Mouse (Mus musculus) forebrain, embryonic 12.5 days (tissue): Measurements from ENCODE around the gene Wipf2. TPM values are rescaled to one million over a fixed set of nuclear protein-coding genes. Genes with fewer than 3 reads are reported as not detected.
"Not testable (repeated sequence)": the region's sequence is repeated elsewhere in the genome, so short reads cannot be mapped to it uniquely, and the experiment has no call there.

Source experiments
- ATAC-seq: fragments of 200-750 bp; cut with Nextera tagmentation; 2 replicates; pipeline ENCODE4 v1.8.0; 2017; ENCODE audit warnings: moderate TSS enrichment; ENCODE audit not compliant: low FRiP score
- H3K27ac ChIP-seq: fragments of 300-500 bp; sonication (generic); 2 replicates; pipeline ENCODE4 v1.5.1; 2016; ENCODE audit warnings: mild to moderate bottlenecking
- H3K27me3 ChIP-seq: fragments of 300-500 bp; sonication (generic); 2 replicates; pipeline ENCODE4 v1.6.1; 2016; ENCODE audit warnings: mild to moderate bottlenecking
- H3K36me3 ChIP-seq: fragments of 300-500 bp; sonication (generic); replicated peaks from 2 replicates; pipeline ENCODE4 v1.6.1; 2016; ENCODE audit warnings: mild to moderate bottlenecking
- H3K4me1 ChIP-seq: fragments of 300-500 bp; sonication (generic); 2 replicates; pipeline ENCODE4 v1.6.1; 2016
- H3K4me2 ChIP-seq: fragments of 300-500 bp; sonication (generic); 2 replicates; pipeline ENCODE4 v1.6.1; 2016; ENCODE audit warnings: mild to moderate bottlenecking, moderate library complexity
- H3K4me3 ChIP-seq: fragments of 300-500 bp; sonication (generic); replicated peaks from 2 replicates; pipeline ENCODE4 v1.5.1; 2016; ENCODE audit warnings: mild to moderate bottlenecking
- H3K9ac ChIP-seq: fragments of 300-500 bp; sonication (generic); 2 replicates; pipeline ENCODE4 v1.6.1; 2016; ENCODE audit warnings: mild to moderate bottlenecking
- H3K9me3 ChIP-seq: fragments of 300-500 bp; sonication (generic); 2 replicates; pipeline ENCODE4 v1.6.1; 2016
- WGBS: fragments of 180-500 bp; shearing (Covaris S2); methylation state at CpG from one replicate; pipeline ENCODE4 v1.1.7; 2016; 5-methylcytosine and 5-hydroxymethylcytosine counted together
- polyA plus RNA-seq: library from polyadenylated mRNA; unstranded; fragments of >200 nt; fragmentation: Nextera tagmentation; extraction: Ambion mirVana; gene quantifications from 2 replicates; pipeline ENCODE4 v1.2.1, GENCODE M21; 2016

Wipf2 gene
- polyA plus RNA-seq, 1 experiment from 2014 or later = 4.8 TPM

GRCm38 (mm10) chr11:98917428-98918005 is 54.1 kb downstream of the Wipf2 start:
- Histone ChIP-seq H3K4me3 (no peak overlapping the region), H3K36me3 (peaks cover 85% of the 10 kb centered on the region)

GRCm38 (mm10) chr11:98918231-98918630 is 54.8 kb downstream of the Wipf2 start:
- Histone ChIP-seq H3K9ac (no peak overlapping the region), H3K27me3 (no peaks in the 10 kb centered on the region), H3K4me3 (no peak overlapping the region), H3K4me2 (no peak overlapping the region), H3K36me3 (peaks cover 80% of the 10 kb centered on the region), H3K4me1 (peaks cover 3% of the 10 kb centered on the region; the same call in 1 of the 2 replicates), H3K9me3 (no peaks in the 10 kb centered on the region), H3K27ac (0 out of 2 replicates have a peak overlapping the region, but pooled peaks have one; percentile 25)
- no peak for ATAC-seq
- 83% methylated on average over 9 of the region's 9 CpGs for WGBS

More at GRCm38 (mm10) chr11:98917428-98918005, 54.1 kb downstream of the Wipf2 start:
- WGBS = 79% methylated on average over 13 of the region's 13 CpGs
- no peaks in the 10 kb centered on the region for H3K9me3 ChIP-seq
- H3K9ac ChIP-seq = no peak overlapping the region
- ATAC-seq = no peak
- H3K27me3 ChIP-seq = no peaks in the 10 kb centered on the region
- no peak overlapping the region for H3K4me2 ChIP-seq
- no peak overlapping the region for H3K27ac ChIP-seq
- H3K4me1 ChIP-seq = no peaks in the 10 kb centered on the region

- Histone ChIP-seq H3K9ac (no peak overlapping the region), H3K4me2 (no peak overlapping the region), H3K4me3 (no peak overlapping the region), H3K4me1 (peaks cover 8% of the 10 kb centered on the region; the same call in 1 of the 2 replicates), H3K36me3 (peaks cover 72% of the 10 kb centered on the region), H3K27ac (no peak overlapping the region), H3K9me3 (no peaks in the 10 kb centered on the region), H3K27me3 (no peaks in the 10 kb centered on the region)
- WGBS = 93% methylated on average over 11 of the region's 11 CpGs
- no peak for ATAC-seq
These were observed 55.6 kb downstream of the Wipf2 start for GRCm38 (mm10) chr11:98919009-98919408.

DNA sequence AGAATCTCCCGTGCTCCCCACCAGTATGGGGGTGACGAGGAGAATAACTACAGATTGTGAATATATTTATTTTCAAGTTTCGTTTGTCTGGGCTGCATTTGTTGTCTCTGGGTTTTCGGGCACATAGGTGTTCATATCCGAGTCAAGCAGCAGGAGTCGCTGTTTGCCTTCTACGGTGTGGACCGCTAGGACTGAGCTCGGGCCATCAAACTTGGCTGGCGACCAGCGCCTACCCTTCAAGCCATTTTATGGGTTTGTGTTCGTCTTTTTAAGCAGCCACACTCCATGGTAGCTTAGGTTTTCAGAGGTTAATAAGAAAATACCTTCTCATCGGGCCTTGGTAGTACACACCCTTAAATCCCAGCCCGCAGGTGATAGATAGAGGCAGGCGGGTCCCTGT is 58.4 kb downstream of the Wipf2 start:
- peaks cover 33% of the 10 kb centered on the region for H3K4me1 ChIP-seq
- not testable (repeated sequence) for H3K9me3 ChIP-seq, ATAC-seq, H3K9ac ChIP-seq, H3K27ac ChIP-seq, H3K4me3 ChIP-seq, H3K27me3 ChIP-seq, H3K4me2 ChIP-seq
- peaks cover 46% of the 10 kb centered on the region for H3K36me3 ChIP-seq
- WGBS = 61% methylated on average over 15 of the region's 15 CpGs

DNA sequence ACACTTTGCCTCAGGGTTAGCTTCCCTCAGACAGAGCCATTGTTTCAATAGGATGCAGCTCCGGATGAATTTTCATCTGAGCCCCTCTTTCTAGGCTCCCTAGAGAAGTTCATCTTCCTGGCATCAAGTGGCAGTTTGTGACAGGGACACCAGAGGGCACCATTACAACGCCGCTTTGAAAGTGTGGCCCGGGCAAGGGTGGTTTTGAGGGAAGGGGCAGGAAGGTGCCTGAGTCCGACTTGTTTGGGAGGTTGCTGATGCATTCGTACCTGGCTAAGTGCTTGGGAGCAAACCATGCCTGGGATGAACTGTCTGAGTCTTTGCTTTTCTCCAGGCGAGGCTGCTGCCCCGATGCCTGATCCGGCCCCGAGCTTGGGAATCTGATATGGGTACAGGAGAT is 58.9 kb downstream of the Wipf2 start:
- not testable (repeated sequence) for H3K9me3 ChIP-seq, H3K27me3 ChIP-seq, H3K4me2 ChIP-seq, H3K4me3 ChIP-seq, H3K9ac ChIP-seq, H3K27ac ChIP-seq, ATAC-seq
- WGBS = 60% methylated on average over 10 of the region's 10 CpGs
- Histone ChIP-seq H3K4me1 (peaks cover 37% of the 10 kb centered on the region), H3K36me3 (peaks cover 42% of the 10 kb centered on the region)

DNA sequence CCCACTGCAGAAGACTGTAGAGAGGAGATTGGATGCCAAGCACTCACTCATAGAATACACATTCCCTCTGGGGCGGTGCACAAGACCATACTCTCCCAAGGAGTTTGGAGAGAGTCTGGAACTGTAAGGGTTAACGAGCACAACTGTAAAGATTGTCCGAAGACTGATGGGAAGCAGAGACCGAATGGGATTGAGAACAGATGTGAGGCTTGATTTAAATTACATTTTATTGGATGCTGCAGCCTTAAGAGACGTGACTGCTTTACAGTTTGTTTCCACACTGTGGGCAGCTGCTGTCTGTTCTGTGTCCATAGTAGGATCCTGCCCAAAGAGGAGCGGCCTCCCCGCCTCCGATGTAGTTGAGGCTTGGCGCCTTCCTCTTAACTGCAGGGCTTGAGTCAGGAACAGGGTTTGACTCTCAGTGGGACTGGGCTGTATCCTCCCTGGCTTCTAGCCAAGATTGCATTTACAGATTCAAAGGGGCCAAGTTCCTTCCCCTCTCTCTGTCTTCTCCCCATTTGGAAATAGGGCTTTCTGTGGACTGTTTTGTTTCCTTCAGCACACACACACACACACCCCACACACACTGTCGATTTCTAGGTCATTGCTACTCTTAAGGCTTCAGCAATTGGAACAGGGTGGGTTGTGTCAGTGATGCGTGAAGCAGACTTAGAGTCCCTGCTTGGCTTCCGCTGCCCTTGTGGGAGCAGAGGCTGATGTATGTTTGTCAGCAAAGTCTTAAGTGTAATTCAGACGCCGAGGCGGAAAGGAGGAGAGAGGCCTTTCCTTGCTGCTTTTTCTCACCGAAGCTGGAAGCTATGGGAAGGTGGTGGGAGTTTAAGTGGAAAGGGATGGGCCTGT is 59.6 kb downstream of the Wipf2 start:
- not testable (repeated sequence) for ATAC-seq, H3K27me3 ChIP-seq, H3K27ac ChIP-seq, H3K9ac ChIP-seq, H3K9me3 ChIP-seq, H3K4me3 ChIP-seq, H3K4me2 ChIP-seq
- Histone ChIP-seq H3K4me1 (peaks cover 45% of the 10 kb centered on the region), H3K36me3 (peaks cover 34% of the 10 kb centered on the region)
- WGBS = 67% methylated on average over 16 of the region's 16 CpGs

GRCm38 (mm10) chr11:98924633-98925175 is 61.3 kb downstream of the Wipf2 start:
- Histone ChIP-seq H3K9me3 (no peaks in the 10 kb centered on the region), H3K4me1 (peaks cover 61% of the 10 kb centered on the region), H3K27me3 (peaks cover 13% of the 10 kb centered on the region), H3K9ac (no peak overlapping the region; the same call in 1 of the 2 replicates), H3K36me3 (peaks cover 19% of the 10 kb centered on the region), H3K4me2 (peak overlapping the region; percentile 18), H3K4me3 (no peak overlapping the region), H3K27ac (peak overlapping the region; percentile 67)
- ATAC-seq = no peak
- WGBS = 31% methylated on average over 5 of the region's 5 CpGs

GRCm38 (mm10) chr11:98925265-98925721 is 61.9 kb downstream of the Wipf2 start:
- H3K4me3 ChIP-seq = no peak overlapping the region
- 5% methylated on average over 10 of the region's 10 CpGs for WGBS
- H3K4me2 ChIP-seq = peak overlapping the region; percentile 18
- peak overlapping the region; percentile 67 for H3K27ac ChIP-seq
- no peaks in the 10 kb centered on the region for H3K9me3 ChIP-seq
- H3K9ac ChIP-seq = peak overlapping the region; percentile 8; the same call in 1 of the 2 replicates
- peaks cover 15% of the 10 kb centered on the region for H3K36me3 ChIP-seq
- peaks cover 67% of the 10 kb centered on the region for H3K4me1 ChIP-seq
- peaks cover 15% of the 10 kb centered on the region for H3K27me3 ChIP-seq
- no peak for ATAC-seq

DNA sequence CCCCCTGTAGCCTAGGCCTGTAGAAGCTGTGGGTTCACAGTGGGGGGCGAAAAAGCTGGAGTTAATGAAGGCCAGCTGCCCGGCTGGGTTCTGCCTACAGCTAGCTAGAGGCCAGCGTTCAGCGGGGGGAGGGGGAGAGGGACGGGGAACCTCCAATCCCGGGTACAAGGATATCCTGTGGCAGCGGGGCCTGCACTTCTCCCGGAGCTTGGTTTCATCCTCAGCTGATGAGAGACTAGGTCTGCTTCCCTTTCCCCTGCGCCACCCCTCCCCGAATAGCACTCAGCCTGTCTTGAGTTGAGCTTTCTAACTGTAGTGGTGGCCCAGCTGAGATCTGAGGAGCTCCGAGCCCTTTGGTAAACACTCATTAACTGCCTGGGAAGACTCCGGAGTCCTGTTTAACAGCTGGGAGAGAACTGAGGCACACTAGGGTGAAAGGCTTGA is 62.5 kb downstream of the Wipf2 start:
- peak; percentile 24; the same call in 1 of the 2 replicates for ATAC-seq
- H3K4me1 ChIP-seq = peaks cover 73% of the 10 kb centered on the region
- 3% methylated on average over 12 of the region's 12 CpGs for WGBS
- no peaks in the 10 kb centered on the region for H3K9me3 ChIP-seq
- peak overlapping the region; percentile 67 for H3K27ac ChIP-seq
- H3K4me3 ChIP-seq = no peak overlapping the region
- 0 out of 2 replicates have a peak overlapping the region, but pooled peaks have one; percentile 8 for H3K9ac ChIP-seq
- peak overlapping the region; percentile 18 for H3K4me2 ChIP-seq
- H3K36me3 ChIP-seq = peaks cover 10% of the 10 kb centered on the region; the same call in 1 of the 2 replicates
- peaks cover 15% of the 10 kb centered on the region for H3K27me3 ChIP-seq

- no peak for ATAC-seq
- H3K4me1 ChIP-seq = peaks cover 79% of the 10 kb centered on the region
- WGBS = 62% methylated on average over 7 of the region's 7 CpGs
- H3K9me3 ChIP-seq = no peaks in the 10 kb centered on the region
- H3K36me3 ChIP-seq = peaks cover 3% of the 10 kb centered on the region; the same call in 1 of the 2 replicates
- H3K27ac ChIP-seq = peak overlapping the region; percentile 67
- H3K4me2 ChIP-seq = 0 out of 2 replicates have a peak overlapping the region, but pooled peaks have one; percentile 18
- no peak overlapping the region for H3K4me3 ChIP-seq
- peaks cover 15% of the 10 kb centered on the region for H3K27me3 ChIP-seq
- no peak overlapping the region for H3K9ac ChIP-seq
These were observed 63.1 kb downstream of the Wipf2 start for GRCm38 (mm10) chr11:98926553-98926952.

DNA sequence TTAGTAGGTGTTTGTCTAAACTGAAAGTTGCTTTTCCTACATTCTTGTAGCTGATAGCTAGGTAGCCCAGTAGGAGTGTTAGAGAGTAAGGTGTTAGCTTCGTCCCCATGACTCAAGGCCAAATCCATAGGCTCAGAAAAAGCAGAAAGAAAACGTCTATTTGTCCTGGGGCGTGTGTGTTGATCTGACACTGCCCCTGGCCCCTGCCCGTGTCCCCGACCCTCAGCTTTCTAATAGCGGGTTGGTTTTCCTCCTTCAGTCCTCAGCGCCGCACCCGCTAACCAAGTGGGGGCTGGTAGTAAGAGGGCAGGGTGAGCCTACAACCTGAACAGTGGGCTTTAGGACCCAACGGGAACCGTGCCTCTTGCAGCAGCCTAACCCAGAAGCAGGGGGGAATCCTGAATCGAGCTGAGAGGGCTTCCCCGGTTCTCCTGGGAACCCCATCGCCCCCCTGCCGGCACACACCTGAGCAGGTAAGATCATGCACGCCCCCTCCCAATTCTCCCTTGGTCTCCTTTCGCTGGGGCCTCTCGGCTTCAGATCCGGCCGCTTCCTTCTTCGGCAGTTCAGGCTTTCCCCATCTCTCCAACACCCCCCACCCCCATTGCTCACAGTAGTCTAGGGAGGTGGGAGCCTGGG is 64.1 kb downstream of the Wipf2 start, which contains the start of gene Rara:
TSS of gene Rara (plus strand) at position 381 of the 639 bp plus-strand sequence.
- Histone ChIP-seq H3K9me3 (no peaks in the 10 kb centered on the region), H3K9ac (peak within 1 kb of the TSS; percentile 64), H3K4me1 (peaks cover 89% of the 10 kb centered on the region), H3K36me3 (no peaks in the 10 kb centered on the region), H3K4me3 (peak within 1 kb of the TSS; percentile 51), H3K27me3 (peaks cover 15% of the 10 kb centered on the region), H3K27ac (0 out of 2 replicates have a peak within 1 kb of the TSS, but pooled peaks have one; percentile 67), H3K4me2 (peak within 1 kb of the TSS; percentile 79)
- WGBS = 8% methylated on average over 21 of the region's 21 CpGs
- no peak for ATAC-seq
